Comparison of ENCODE assay signal across 13 mouse cellular contexts in the genomic region with DNA sequence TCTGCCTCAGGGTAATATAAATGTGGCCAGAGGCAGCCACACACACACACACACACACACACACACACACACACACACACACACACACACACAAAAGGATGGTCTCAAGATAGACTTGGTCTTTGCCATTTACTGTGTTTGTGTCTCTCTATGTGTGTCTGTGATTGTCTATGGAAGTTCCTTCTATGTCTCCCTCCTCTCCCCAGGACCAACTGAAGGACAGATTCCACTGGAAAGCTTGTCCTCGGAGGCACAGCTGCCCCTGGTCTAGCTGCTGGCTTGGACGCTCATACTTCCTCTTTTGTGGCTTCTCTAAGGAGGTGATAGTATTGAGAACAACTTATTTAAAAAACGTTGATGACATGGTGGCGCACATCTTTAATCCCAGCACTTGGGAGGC. TPM values are rescaled to one million over a fixed set of nuclear protein-coding genes. Genes with fewer than 3 reads are reported as not detected.
DNase-seq lines count a peak whose midpoint lies in the region; ATAC-seq and TF ChIP-seq lines count a peak whose summit lies in the region.
"Had no signal": no experiment of that assay in that cellular context is flagged by ENCODE, and none has a peak within 500 bp of the region (broad histone marks: within the 10 kb centered on the region; RNA-seq: fewer than 3 reads in every experiment).

No protein-coding gene starts in this region.

- H3K27me3 ChIP-seq in forebrain, embryonic 12.5 days: peaks cover 19% of the 10 kb centered on the region
- peaks cover 54% of the 10 kb centered on the region for H3K27me3 ChIP-seq in forebrain, embryonic 10.5 days (ENCODE audit: poor library complexity, severe bottlenecking)
- no peaks in the 10 kb centered on the region for H3K27me3 ChIP-seq in lung, embryonic 15.5 days
- peaks cover 5% of the 10 kb centered on the region; the same call in 1 of the 2 replicates for H3K27me3 ChIP-seq in midbrain, embryonic 15.5 days (replicated peaks)

- DNase-seq in forebrain, embryonic 10.5 days (ENCODE audit: extremely low spot score, low spot score): no peak
- no peak for DNase-seq in lung, postnatal 4 days
- no peak for DNase-seq in kidney, adult 9 months
- no peak for DNase-seq in right cerebral cortex, postnatal 36 days (ENCODE audit: low spot score in 2 of 2)

- no peak overlapping the region for H3K9ac ChIP-seq in forebrain, embryonic 12.5 days
- H3K9ac ChIP-seq in lung, embryonic 15.5 days: no peak overlapping the region
- H3K9ac ChIP-seq in midbrain, embryonic 15.5 days: no peak overlapping the region
- H3K9ac ChIP-seq: kidney, embryonic 15.5 days had no signal

- H3K4me2 ChIP-seq in forebrain, embryonic 12.5 days: peak overlapping the region; percentile 52; the same call in 1 of the 2 replicates
- peak overlapping the region; percentile 53 for H3K4me2 ChIP-seq in lung, embryonic 15.5 days
- peak overlapping the region; percentile 52; the same call in 1 of the 2 replicates for H3K4me2 ChIP-seq in midbrain, embryonic 15.5 days

- H3K4me3 ChIP-seq in forebrain, embryonic 12.5 days (replicated peaks): no peak overlapping the region
- H3K4me3 ChIP-seq in forebrain, embryonic 10.5 days: no peak overlapping the region; the same call in 1 of the 2 replicates
- no peak overlapping the region for H3K4me3 ChIP-seq in lung, embryonic 15.5 days
- H3K4me3 ChIP-seq in bone marrow, adult 2 months (replicated peaks; ENCODE audit: control insufficient read depth, low read depth, low read length): peak overlapping the region; percentile 24
- H3K4me3 ChIP-seq in midbrain, embryonic 15.5 days: no peak overlapping the region

- H3K4me1 ChIP-seq in forebrain, embryonic 12.5 days: no peaks in the 10 kb centered on the region
- H3K4me1 ChIP-seq in forebrain, embryonic 10.5 days: peaks cover 14% of the 10 kb centered on the region
- H3K4me1 ChIP-seq in lung, embryonic 15.5 days: peaks cover 9% of the 10 kb centered on the region; the same call in 1 of the 2 replicates
- H3K4me1 ChIP-seq in bone marrow, adult 2 months (ENCODE audit: control insufficient read depth, insufficient read depth, low read length): no peaks in the 10 kb centered on the region
- H3K4me1 ChIP-seq in midbrain, embryonic 15.5 days: no peaks in the 10 kb centered on the region

- H3K9me3 ChIP-seq in forebrain, embryonic 12.5 days: no peaks in the 10 kb centered on the region
- no peaks in the 10 kb centered on the region for H3K9me3 ChIP-seq in forebrain, embryonic 10.5 days
- H3K9me3 ChIP-seq in lung, embryonic 15.5 days: no peaks in the 10 kb centered on the region
- H3K9me3 ChIP-seq in midbrain, embryonic 15.5 days: 0 out of 2 replicates have a peak, but pooled peaks cover 3% of the 10 kb centered on the region
- H3K9me3 ChIP-seq: kidney, embryonic 15.5 days had no signal

- TF ChIP-seq CTCF in bone marrow, adult 2 months (IDR thresholded peaks at IDR 0.05; ENCODE audit: control insufficient read depth, insufficient read depth, low read length): no peak

- ATAC-seq in forebrain, embryonic 12.5 days (ENCODE audit: low FRiP score): no peak
- no peak for ATAC-seq in lung, embryonic 15.5 days (ENCODE audit: borderline replicate concordance, extremely low read depth, low FRiP score, low TSS enrichment)
- no peak for ATAC-seq in midbrain, embryonic 15.5 days (replicated peaks)

- no peak for TF ChIP-seq POLR2A in bone marrow, adult 2 months (IDR thresholded peaks at IDR 0.05; ENCODE audit: borderline replicate concordance, control insufficient read depth, low read depth, low read length)

- no peak overlapping the region for H3K27ac ChIP-seq in forebrain, embryonic 12.5 days
- no peak overlapping the region for H3K27ac ChIP-seq in forebrain, embryonic 10.5 days
- no peak overlapping the region for H3K27ac ChIP-seq in lung, embryonic 15.5 days
- no peak overlapping the region for H3K27ac ChIP-seq in bone marrow, adult 2 months (ENCODE audit: control insufficient read depth, insufficient read depth, low read depth, low read length, poor library complexity)
- H3K27ac ChIP-seq in midbrain, embryonic 15.5 days: no peak overlapping the region
- H3K27ac ChIP-seq: hindbrain, embryonic 14.5 days; kidney, embryonic 15.5 days had no signal

- no peaks in the 10 kb centered on the region for H3K36me3 ChIP-seq in forebrain, embryonic 12.5 days (replicated peaks)
- H3K36me3 ChIP-seq in forebrain, embryonic 10.5 days (replicated peaks): no peaks in the 10 kb centered on the region
- H3K36me3 ChIP-seq in lung, embryonic 15.5 days: no peaks in the 10 kb centered on the region
- no peaks in the 10 kb centered on the region for H3K36me3 ChIP-seq in midbrain, embryonic 15.5 days (replicated peaks)
- H3K36me3 ChIP-seq: kidney, embryonic 15.5 days had no signal

- WGBS in forebrain, embryonic 12.5 days: 53% methylated on average over 4 of the region's 4 CpGs
- 63% methylated on average over 4 of the region's 4 CpGs for WGBS in forebrain, embryonic 10.5 days
- WGBS in lung, embryonic 15.5 days: 53% methylated on average over 4 of the region's 4 CpGs
- 15% methylated on average over 4 of the region's 4 CpGs for WGBS in bone marrow, adult 2 months
- WGBS in midbrain, embryonic 15.5 days: 61% methylated on average over 4 of the region's 4 CpGs

RNA-seq across cellular contexts. Expression of gene Xkrx, which starts 1.6 kb away (rescaled TPM):
- polyA plus RNA-seq in forebrain, embryonic 12.5 days (2016; fragmentation: Nextera tagmentation; extraction: Ambion mirVana): 0.17 and 0.33 TPM in 2 replicates
- 0.11 TPM in 1 of 2 replicates, not detected in the other for polyA plus RNA-seq in forebrain, embryonic 10.5 days (2016; fragmentation: Nextera tagmentation; extraction: Ambion mirVana)
- polyA plus RNA-seq in lung, embryonic 15.5 days (2015; fragmentation: Nextera tagmentation; extraction: Ambion mirVana): 0.22 and 0.36 TPM in 2 replicates
- 4.4 and 12.4 TPM in 2 replicates for polyA plus RNA-seq in bone marrow, adult 2 months (2011; ENCODE audit: insufficient read depth, insufficient read length, low replicate concordance, missing spikeins)
- 1.0 and 1.2 TPM in 2 replicates for polyA plus RNA-seq in midbrain, embryonic 15.5 days (2015; fragmentation: Nextera tagmentation; extraction: Ambion mirVana)
- polyA plus RNA-seq: liver, embryonic 16.5 days had no signal

RNA-seq across cellular contexts. Expression of gene Arl13a, which starts 23.8 kb away (rescaled TPM):
- polyA plus RNA-seq in forebrain, embryonic 12.5 days (2016; fragmentation: Nextera tagmentation; extraction: Ambion mirVana): not detected in 2 replicates
- not detected in 2 replicates for polyA plus RNA-seq in forebrain, embryonic 10.5 days (2016; fragmentation: Nextera tagmentation; extraction: Ambion mirVana)
- polyA plus RNA-seq in lung, embryonic 15.5 days (2015; fragmentation: Nextera tagmentation; extraction: Ambion mirVana): 0.09 TPM in 1 of 2 replicates, not detected in the other
- not detected in 2 replicates for polyA plus RNA-seq in bone marrow, adult 2 months (2011; ENCODE audit: insufficient read depth, insufficient read length, low replicate concordance, missing spikeins)
- polyA plus RNA-seq in midbrain, embryonic 15.5 days (2015; fragmentation: Nextera tagmentation; extraction: Ambion mirVana): not detected in 2 replicates
- polyA plus RNA-seq: cortical plate, adult 2 months; hindbrain, embryonic 14.5 days; kidney, embryonic 15.5 days; liver, embryonic 16.5 days; stomach, embryonic 14.5 days had no signal

RNA-seq across cellular contexts. Expression of gene Nox1, which starts 58.3 kb away (rescaled TPM):
- polyA plus RNA-seq in forebrain, embryonic 12.5 days (2016; fragmentation: Nextera tagmentation; extraction: Ambion mirVana): 0.08 and 0.14 TPM in 2 replicates
- polyA plus RNA-seq in forebrain, embryonic 10.5 days (2016; fragmentation: Nextera tagmentation; extraction: Ambion mirVana): 0.10 TPM in 1 of 2 replicates, not detected in the other
- polyA plus RNA-seq in lung, embryonic 15.5 days (2015; fragmentation: Nextera tagmentation; extraction: Ambion mirVana): 1.6 and 1.9 TPM in 2 replicates
- polyA plus RNA-seq in bone marrow, adult 2 months (2011; ENCODE audit: insufficient read depth, insufficient read length, low replicate concordance, missing spikeins): 0.97 TPM in 1 of 2 replicates, not detected in the other
- 0.10 and 0.14 TPM in 2 replicates for polyA plus RNA-seq in midbrain, embryonic 15.5 days (2015; fragmentation: Nextera tagmentation; extraction: Ambion mirVana)
- polyA plus RNA-seq: kidney, embryonic 15.5 days; liver, embryonic 16.5 days had no signal
